Mouse (Mus musculus): ENCODE data around the gene Slc5a5. TPM values are rescaled to one million over a fixed set of nuclear protein-coding genes. Genes with fewer than 3 reads are reported as not detected.

The Slc5a5 gene
- total and polyA plus RNA-seq, 2 experiments from 2014 or later = 0.05 TPM; not detected in 1

GRCm38 (mm10) chr8:70903112-70903511, 10.6 kb upstream of the Slc5a5 start:
- WGBS = 40% methylated on average over 4 of the region's 4 CpGs
- Histone ChIP-seq H3K4me3 (ENCODE audit: low read depth, low read length) (no peak overlapping the region), H3K9ac (replicated peaks; ENCODE audit: low read depth, low read length) (no peak overlapping the region), H3K36me3 (replicated peaks; ENCODE audit: control insufficient read depth, insufficient read depth, low read length) (no peaks in the 10 kb centered on the region), H3K4me2 (ENCODE audit: low read depth, low read length) (no peak overlapping the region), H3K9me3 (replicated peaks; ENCODE audit: control insufficient read depth, low read length) (no peaks in the 10 kb centered on the region), H3K27ac (ENCODE audit: low read depth) (no peak overlapping the region), H3K27me3 (ENCODE audit: control insufficient read depth, insufficient read depth, low read length) (no peaks in the 10 kb centered on the region), H3K4me1 (ENCODE audit: control insufficient read depth, insufficient read depth) (peaks cover 23% of the 10 kb centered on the region)
- ATAC-seq (ENCODE audit: insufficient read depth, low read depth) (no peak), DNase-seq (ENCODE audit: low spot score) (no peak)
- no peak for TF ChIP-seq CTCF (IDR thresholded peaks at IDR 0.05; ENCODE audit: low read depth)
- no peak for TF ChIP-seq EP300 (IDR thresholded peaks at IDR 0.05; ENCODE audit: low read depth)

GRCm38 (mm10) chr8:70902211-70902610, 9.7 kb upstream of the Slc5a5 start:
- DNase-seq (ENCODE audit: low spot score) (no peak), ATAC-seq (ENCODE audit: insufficient read depth, low read depth) (no peak)
- Histone ChIP-seq H3K4me1 (ENCODE audit: control insufficient read depth, insufficient read depth) (peaks cover 17% of the 10 kb centered on the region), H3K27me3 (ENCODE audit: control insufficient read depth, insufficient read depth, low read length) (no peaks in the 10 kb centered on the region), H3K36me3 (replicated peaks; ENCODE audit: control insufficient read depth, insufficient read depth, low read length) (no peaks in the 10 kb centered on the region), H3K27ac (ENCODE audit: low read depth) (no peak overlapping the region), H3K9me3 (replicated peaks; ENCODE audit: control insufficient read depth, low read length) (no peaks in the 10 kb centered on the region), H3K4me2 (ENCODE audit: low read depth, low read length) (no peak overlapping the region), H3K9ac (replicated peaks; ENCODE audit: low read depth, low read length) (no peak overlapping the region), H3K4me3 (ENCODE audit: low read depth, low read length) (no peak overlapping the region)
- TF ChIP-seq EP300 (IDR thresholded peaks at IDR 0.05; ENCODE audit: low read depth) (no peak), CTCF (IDR thresholded peaks at IDR 0.05; ENCODE audit: low read depth) (no peak)
- WGBS = 30% methylated on average over 5 of the region's 5 CpGs

- H3K27ac ChIP-seq (ENCODE audit: low read depth) = no peak overlapping the region
- no peak overlapping the region for H3K4me3 ChIP-seq (ENCODE audit: low read depth, low read length)
- H3K9me3 ChIP-seq (replicated peaks; ENCODE audit: control insufficient read depth, low read length) = no peaks in the 10 kb centered on the region
- WGBS = 53% methylated on average over 2 of the region's 2 CpGs
- no peak for ATAC-seq (ENCODE audit: insufficient read depth, low read depth)
- no peak for DNase-seq (ENCODE audit: low spot score)
- H3K4me2 ChIP-seq (ENCODE audit: low read depth, low read length) = no peak overlapping the region
- H3K4me1 ChIP-seq (ENCODE audit: control insufficient read depth, insufficient read depth) = peaks cover 13% of the 10 kb centered on the region
- H3K9ac ChIP-seq (replicated peaks; ENCODE audit: low read depth, low read length) = no peak overlapping the region
- no peaks in the 10 kb centered on the region; the same call in 1 of the 2 replicates for H3K36me3 ChIP-seq (replicated peaks; ENCODE audit: control insufficient read depth, insufficient read depth, low read length)
- TF ChIP-seq CTCF (IDR thresholded peaks at IDR 0.05; ENCODE audit: low read depth) (no peak), EP300 (IDR thresholded peaks at IDR 0.05; ENCODE audit: low read depth) (no peak)
- no peaks in the 10 kb centered on the region for H3K27me3 ChIP-seq (ENCODE audit: control insufficient read depth, insufficient read depth, low read length)
Measured at GRCm38 (mm10) chr8:70900872-70901387, 8.4 kb upstream of the Slc5a5 start.

GRCm38 (mm10) chr8:70899226-70899625, 6.7 kb upstream of the Slc5a5 start:
- Histone ChIP-seq H3K27ac (ENCODE audit: low read depth) (no peak overlapping the region), H3K4me3 (ENCODE audit: low read depth, low read length) (no peak overlapping the region), H3K36me3 (replicated peaks; ENCODE audit: control insufficient read depth, insufficient read depth, low read length) (peaks cover 17% of the 10 kb centered on the region), H3K9me3 (replicated peaks; ENCODE audit: control insufficient read depth, low read length) (no peaks in the 10 kb centered on the region), H3K9ac (replicated peaks; ENCODE audit: low read depth, low read length) (no peak overlapping the region), H3K4me2 (ENCODE audit: low read depth, low read length) (no peak overlapping the region), H3K4me1 (ENCODE audit: control insufficient read depth, insufficient read depth) (peaks cover 6% of the 10 kb centered on the region), H3K27me3 (ENCODE audit: control insufficient read depth, insufficient read depth, low read length) (no peaks in the 10 kb centered on the region)
- DNase-seq (ENCODE audit: low spot score) = no peak
- 87% methylated on average over 2 of the region's 2 CpGs for WGBS
- TF ChIP-seq EP300 (IDR thresholded peaks at IDR 0.05; ENCODE audit: low read depth) (no peak), CTCF (IDR thresholded peaks at IDR 0.05; ENCODE audit: low read depth) (no peak)
- no peak for ATAC-seq (ENCODE audit: insufficient read depth, low read depth)

GRCm38 (mm10) chr8:70898661-70899198, 6.2 kb upstream of the Slc5a5 start:
- Histone ChIP-seq H3K4me2 (ENCODE audit: low read depth, low read length) (no peak overlapping the region), H3K36me3 (replicated peaks; ENCODE audit: control insufficient read depth, insufficient read depth, low read length) (peaks cover 21% of the 10 kb centered on the region), H3K9me3 (replicated peaks; ENCODE audit: control insufficient read depth, low read length) (no peaks in the 10 kb centered on the region), H3K9ac (replicated peaks; ENCODE audit: low read depth, low read length) (no peak overlapping the region), H3K27ac (ENCODE audit: low read depth) (no peak overlapping the region), H3K4me1 (ENCODE audit: control insufficient read depth, insufficient read depth) (peaks cover 6% of the 10 kb centered on the region), H3K27me3 (ENCODE audit: control insufficient read depth, insufficient read depth, low read length) (no peaks in the 10 kb centered on the region), H3K4me3 (ENCODE audit: low read depth, low read length) (no peak overlapping the region)
- 53% methylated on average over 2 of the region's 2 CpGs for WGBS
- no peak for ATAC-seq (ENCODE audit: insufficient read depth, low read depth)
- TF ChIP-seq CTCF (IDR thresholded peaks at IDR 0.05; ENCODE audit: low read depth) = no peak
- TF ChIP-seq EP300 (IDR thresholded peaks at IDR 0.05; ENCODE audit: low read depth) = no peak
- no peak for DNase-seq (ENCODE audit: low spot score)
